Mouse (Mus musculus) heart, adult 2 months (tissue): ENCODE data around the gene Slc22a20.

Source experiments
- CTCF ChIP-seq: fragments of 200-600 bp; IDR thresholded peaks from 2 replicates; pipeline ENCODE4 v1.8.1; 2022; ENCODE audit warnings: antibody characterized with exemption, mild to moderate bottlenecking, moderate library complexity
- POLR2A ChIP-seq: fragments of 200-500 bp; IDR thresholded peaks from 2 replicates; pipeline ENCODE4 v1.6.1; 2011; ENCODE audit warnings: mild to moderate bottlenecking, low read depth, low read length, control low read depth; ENCODE audit not compliant: insufficient read depth

DNA sequence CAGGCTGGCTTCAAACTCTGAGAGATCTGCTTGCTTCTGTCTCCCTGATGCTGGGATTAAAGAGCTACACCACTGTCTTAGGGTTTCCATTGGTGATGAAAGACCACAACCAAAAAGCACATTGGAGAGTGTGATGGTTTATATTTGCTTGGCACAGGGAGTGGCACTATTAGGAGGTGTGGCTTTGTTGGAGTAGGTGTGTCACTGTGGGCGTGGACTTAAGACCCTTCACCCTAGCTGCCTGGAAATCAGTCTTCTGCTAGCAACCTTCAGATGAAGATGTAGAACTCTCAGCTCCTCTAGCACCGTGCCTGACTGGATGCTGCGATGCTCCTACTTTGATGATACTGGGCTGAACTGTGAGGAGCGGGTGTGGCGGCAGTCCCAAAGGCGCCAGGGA lies 47.4 kb downstream of the Slc22a20 start:
- TF ChIP-seq CTCF (no peak), POLR2A (no peak)
